Mouse (Mus musculus): ENCODE measurements around the gene Cog6.

DNA sequence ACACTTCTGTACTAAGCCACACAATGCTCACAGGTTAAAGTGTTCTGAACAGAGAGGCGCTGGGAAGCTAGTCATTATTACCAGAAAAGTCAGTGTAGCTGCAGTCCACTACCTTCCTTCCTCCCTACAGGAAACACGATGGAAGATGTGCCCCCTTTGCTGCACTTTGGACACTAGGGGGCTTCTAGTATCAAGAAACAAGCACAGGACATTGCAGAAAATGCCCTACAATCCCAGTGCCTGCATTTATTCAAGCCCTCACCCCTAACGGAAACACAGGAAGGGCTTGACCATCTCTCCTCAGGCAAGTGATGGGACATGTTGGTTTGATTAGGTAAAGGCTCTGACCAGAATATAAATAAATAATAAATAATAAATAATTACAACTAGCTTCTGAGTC, 16.4 kb upstream of the Cog6 start:
- TF ChIP-seq CTCF (IDR thresholded peaks at IDR 0.05): peak; percentile 81
- TF ChIP-seq POLR2A (IDR thresholded peaks at IDR 0.05; ENCODE audit: insufficient read depth, low read depth, low read length): no peak

Data from heart, adult 2 months (tissue).